Mouse (Mus musculus) mouse trophoblast stem cell (cell line): ENCODE measurements around the gene Gramd2.

Source experiments
- in situ Hi-C, 2 experiments: fragments of 300-500 bp; cut with MseI, MboI; formaldehyde crosslinking; loops; 2 replicates in 1 of 2; 3 replicates in 1 of 2; pipeline ENCODE4 v1.15.1; 2025

The Gramd2 gene

GRCm38 (mm10) chr9:59667904-59668303, 12.0 kb upstream of the Gramd2 start:
- in situ Hi-C loops, result no loop called here

GRCm38 (mm10) chr9:59668473-59668872, 11.5 kb upstream of the Gramd2 start:
- in situ Hi-C loops, result no loop called here

- in situ Hi-C loops, result no loop called here
Observed at GRCm38 (mm10) chr9:59669172-59669571, 10.8 kb upstream of the Gramd2 start.

- in situ Hi-C loops, result no loop called here
Observed at GRCm38 (mm10) chr9:59672195-59672894, 7.6 kb upstream of the Gramd2 start.

GRCm38 (mm10) chr9:59673427-59673826, 6.5 kb upstream of the Gramd2 start:
- in situ Hi-C loops, result no loop called here

- in situ Hi-C loops, result no loop called here
Observed at GRCm38 (mm10) chr9:59675598-59675997, 4.3 kb upstream of the Gramd2 start.

- in situ Hi-C loops, result no loop called here
Observed at GRCm38 (mm10) chr9:59678313-59678712, 1.6 kb upstream of the Gramd2 start.

GRCm38 (mm10) chr9:59680534-59680875, 561 bp downstream of the Gramd2 start:
- in situ Hi-C loops, result no loop called here

- in situ Hi-C loops, result no loop called here
Observed at GRCm38 (mm10) chr9:59684020-59684419, 4.1 kb downstream of the Gramd2 start.

GRCm38 (mm10) chr9:59687416-59688046, 7.6 kb downstream of the Gramd2 start:
- in situ Hi-C loops, result no loop called here

GRCm38 (mm10) chr9:59691635-59692094, 11.7 kb downstream of the Gramd2 start:
- in situ Hi-C loops, result no loop called here

- in situ Hi-C loops, result no loop called here
Observed at GRCm38 (mm10) chr9:59692145-59692544, 12.2 kb downstream of the Gramd2 start.

GRCm38 (mm10) chr9:59694571-59695450, 14.9 kb downstream of the Gramd2 start:
- in situ Hi-C loops, result no loop called here

- in situ Hi-C loops, result no loop called here
Observed at GRCm38 (mm10) chr9:59695451-59695813, 15.5 kb downstream of the Gramd2 start.

GRCm38 (mm10) chr9:59696381-59696780, 16.4 kb downstream of the Gramd2 start:
- in situ Hi-C loops, result no loop called here

GRCm38 (mm10) chr9:59701094-59701493, 21.1 kb downstream of the Gramd2 start:
- in situ Hi-C loops, result no loop called here

GRCm38 (mm10) chr9:59703099-59703498, 23.2 kb downstream of the Gramd2 start:
- in situ Hi-C loops, result no loop called here

- in situ Hi-C loops, result no loop called here
Observed at GRCm38 (mm10) chr9:59706850-59707825, 27.2 kb downstream of the Gramd2 start.

GRCm38 (mm10) chr9:59709225-59709624, 29.3 kb downstream of the Gramd2 start:
- in situ Hi-C loops, result no loop called here

GRCm38 (mm10) chr9:59716275-59716898, 36.4 kb downstream of the Gramd2 start:
- in situ Hi-C loops, result no loop called here

GRCm38 (mm10) chr9:59718237-59718636, 38.3 kb downstream of the Gramd2 start:
- in situ Hi-C loops, result no loop called here
